Mouse (Mus musculus): ENCODE results near the gene Gm11172. TPM values are rescaled to one million over a fixed set of nuclear protein-coding genes. Genes with fewer than 3 reads are reported as not detected.

The Gm11172 gene
- total and polyA plus RNA-seq, 3 experiments, result not detected

DNA sequence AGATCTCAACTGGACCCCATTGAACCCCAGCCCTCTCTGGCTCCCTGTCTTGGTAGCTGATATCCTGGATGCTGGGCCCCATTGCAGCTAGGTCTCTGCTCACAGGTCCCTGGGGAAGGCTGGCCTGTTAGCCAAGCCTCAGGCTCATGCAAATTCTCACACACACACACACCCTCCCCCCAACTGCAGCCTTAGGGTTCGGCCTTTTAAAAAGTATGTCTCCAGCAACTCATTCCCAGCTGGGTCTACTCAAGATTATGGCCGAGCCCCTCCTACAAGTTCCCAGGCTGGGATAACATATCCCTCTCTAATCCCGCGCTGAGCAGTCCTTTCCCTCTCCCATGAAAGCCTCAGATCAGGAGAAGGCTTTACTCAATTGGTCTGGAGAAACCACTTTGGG, 8.7 kb downstream of the Gm11172 start:
- Histone ChIP-seq H3K36me3 (replicated peaks) (no peaks in the 10 kb centered on the region), H3K27me3 (ENCODE audit: insufficient read depth, low read length) (peaks cover 57% of the 10 kb centered on the region), H3K9me3 (replicated peaks) (no peaks in the 10 kb centered on the region), H3K4me1 (ENCODE audit: insufficient read depth, low read depth, low read length) (no peaks in the 10 kb centered on the region), H3K4me3 (ENCODE audit: low read depth, low read length) (no peak overlapping the region)
- TF ChIP-seq TAL1 (conservative IDR thresholded peaks at IDR 0.05; ENCODE audit: low read depth, low read length) (no peak), GATA2 (IDR thresholded peaks at IDR 0.05; ENCODE audit: borderline replicate concordance, low read depth, low read length) (no peak), CTCF (IDR thresholded peaks at IDR 0.05; ENCODE audit: low read depth, low read length) (no peak), POLR2AphosphoS5 (IDR thresholded peaks at IDR 0.05; ENCODE audit: insufficient replicate concordance, low read depth, low read length) (no peak), GATA1 (IDR thresholded peaks at IDR 0.05; ENCODE audit: borderline replicate concordance, low read length) (no peak)
- ATAC-seq (ENCODE audit: extremely low read depth, insufficient number of reproducible peaks, low FRiP score, poor library complexity, severe bottlenecking) (no peak), DNase-seq (ENCODE audit: low spot score) (no peak)

DNA sequence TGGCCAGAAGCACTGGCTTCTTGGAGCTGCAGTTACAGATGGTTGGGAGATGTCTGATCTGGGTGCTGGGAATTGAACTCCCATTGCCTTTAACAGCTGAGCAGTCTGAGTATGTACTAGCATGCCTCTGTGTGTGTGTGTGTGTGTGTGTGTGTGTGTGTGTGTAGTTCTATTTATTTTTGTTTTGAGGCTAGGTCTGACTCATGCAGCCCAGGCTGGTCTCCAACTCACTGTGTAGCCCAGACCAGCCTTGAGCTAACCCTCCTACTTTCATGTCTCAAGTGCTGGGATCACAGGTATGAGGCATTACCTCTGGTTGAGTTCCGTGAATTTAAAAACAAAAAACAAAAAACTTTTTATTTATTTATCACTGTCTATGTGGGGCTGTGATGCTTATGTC, 11.8 kb downstream of the Gm11172 start:
- Histone ChIP-seq H3K4me3 (ENCODE audit: low read depth, low read length) (no peak overlapping the region), H3K4me1 (ENCODE audit: insufficient read depth, low read depth, low read length) (no peaks in the 10 kb centered on the region), H3K9me3 (replicated peaks) (no peaks in the 10 kb centered on the region), H3K36me3 (replicated peaks) (no peaks in the 10 kb centered on the region), H3K27me3 (ENCODE audit: insufficient read depth, low read length) (peaks cover 49% of the 10 kb centered on the region)
- TF ChIP-seq GATA1 (IDR thresholded peaks at IDR 0.05; ENCODE audit: borderline replicate concordance, low read length) (no peak), TAL1 (conservative IDR thresholded peaks at IDR 0.05; ENCODE audit: low read depth, low read length) (no peak), GATA2 (IDR thresholded peaks at IDR 0.05; ENCODE audit: borderline replicate concordance, low read depth, low read length) (no peak), CTCF (IDR thresholded peaks at IDR 0.05; ENCODE audit: low read depth, low read length) (no peak), POLR2AphosphoS5 (IDR thresholded peaks at IDR 0.05; ENCODE audit: insufficient replicate concordance, low read depth, low read length) (no peak)
- DNase-seq (ENCODE audit: low spot score), result no peak
- no peak for ATAC-seq (ENCODE audit: extremely low read depth, insufficient number of reproducible peaks, low FRiP score, poor library complexity, severe bottlenecking)

DNA sequence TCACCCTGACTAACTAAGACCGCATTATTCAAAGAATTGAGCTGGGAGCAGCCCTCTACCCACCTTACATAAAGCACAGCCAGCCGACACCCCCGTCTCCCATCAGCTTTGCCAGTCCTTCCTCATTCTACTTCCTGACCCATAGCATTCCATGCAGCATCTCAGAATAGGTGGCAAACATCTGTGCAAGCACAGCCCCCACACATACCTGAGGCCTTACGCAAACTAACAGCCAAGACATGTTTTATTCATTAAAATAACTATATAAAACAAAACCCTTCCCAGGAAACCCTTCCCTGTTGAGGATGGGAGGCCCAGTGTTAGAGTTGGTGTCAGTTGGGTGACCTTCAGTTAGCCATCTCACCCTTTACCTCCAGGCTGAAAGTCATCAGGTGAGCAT, 13.1 kb downstream of the Gm11172 start:
- Histone ChIP-seq H3K4me1 (ENCODE audit: insufficient read depth, low read depth, low read length) (no peaks in the 10 kb centered on the region), H3K27me3 (ENCODE audit: insufficient read depth, low read length) (peaks cover 37% of the 10 kb centered on the region), H3K9me3 (replicated peaks) (no peaks in the 10 kb centered on the region), H3K4me3 (ENCODE audit: low read depth, low read length) (no peak overlapping the region), H3K36me3 (replicated peaks) (no peaks in the 10 kb centered on the region)
- no peak for TF ChIP-seq GATA2 (IDR thresholded peaks at IDR 0.05; ENCODE audit: borderline replicate concordance, low read depth, low read length)
- TF ChIP-seq CTCF (IDR thresholded peaks at IDR 0.05; ENCODE audit: low read depth, low read length), result no peak
- no peak for TF ChIP-seq POLR2AphosphoS5 (IDR thresholded peaks at IDR 0.05; ENCODE audit: insufficient replicate concordance, low read depth, low read length)
- no peak for TF ChIP-seq TAL1 (conservative IDR thresholded peaks at IDR 0.05; ENCODE audit: low read depth, low read length)
- no peak for TF ChIP-seq GATA1 (IDR thresholded peaks at IDR 0.05; ENCODE audit: borderline replicate concordance, low read length)
- DNase-seq (ENCODE audit: low spot score) (no peak), ATAC-seq (ENCODE audit: extremely low read depth, insufficient number of reproducible peaks, low FRiP score, poor library complexity, severe bottlenecking) (no peak)

DNA sequence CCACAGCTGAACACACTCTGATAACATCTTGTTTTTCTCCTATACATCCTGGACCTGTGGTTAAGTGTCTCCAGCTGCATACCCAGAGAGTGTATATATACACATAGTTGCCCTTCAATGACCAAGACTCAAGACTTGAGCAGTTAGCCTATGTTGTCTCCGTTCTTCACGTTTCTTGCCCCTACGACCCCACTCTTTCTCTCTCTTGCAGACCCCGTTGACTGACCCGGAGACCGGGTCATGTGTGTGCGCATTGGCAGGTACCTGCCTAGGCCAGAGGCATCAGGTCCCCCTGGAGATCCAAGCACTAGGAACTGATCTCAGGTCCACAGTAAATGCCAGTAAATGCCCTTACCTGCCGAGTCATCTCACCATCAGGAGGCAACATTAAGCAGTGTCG, 14.6 kb downstream of the Gm11172 start:
- TF ChIP-seq TAL1 (conservative IDR thresholded peaks at IDR 0.05; ENCODE audit: low read depth, low read length), result no peak
- no peak for TF ChIP-seq POLR2AphosphoS5 (IDR thresholded peaks at IDR 0.05; ENCODE audit: insufficient replicate concordance, low read depth, low read length)
- no peak for TF ChIP-seq GATA1 (IDR thresholded peaks at IDR 0.05; ENCODE audit: borderline replicate concordance, low read length)
- TF ChIP-seq CTCF (IDR thresholded peaks at IDR 0.05; ENCODE audit: low read depth, low read length), result no peak
- TF ChIP-seq GATA2 (IDR thresholded peaks at IDR 0.05; ENCODE audit: borderline replicate concordance, low read depth, low read length), result no peak
- H3K36me3 ChIP-seq (replicated peaks), result no peaks in the 10 kb centered on the region
- H3K4me3 ChIP-seq (ENCODE audit: low read depth, low read length), result no peak overlapping the region
- H3K4me1 ChIP-seq (ENCODE audit: insufficient read depth, low read depth, low read length), result peaks cover 3% of the 10 kb centered on the region; the same call in 1 of the 2 replicates
- H3K9me3 ChIP-seq (replicated peaks), result 0 out of 2 replicates have a peak, but pooled peaks cover 2% of the 10 kb centered on the region
- ATAC-seq (ENCODE audit: extremely low read depth, insufficient number of reproducible peaks, low FRiP score, poor library complexity, severe bottlenecking) (no peak), DNase-seq (ENCODE audit: low spot score) (no peak)
- peaks cover 26% of the 10 kb centered on the region for H3K27me3 ChIP-seq (ENCODE audit: insufficient read depth, low read length)

DNA sequence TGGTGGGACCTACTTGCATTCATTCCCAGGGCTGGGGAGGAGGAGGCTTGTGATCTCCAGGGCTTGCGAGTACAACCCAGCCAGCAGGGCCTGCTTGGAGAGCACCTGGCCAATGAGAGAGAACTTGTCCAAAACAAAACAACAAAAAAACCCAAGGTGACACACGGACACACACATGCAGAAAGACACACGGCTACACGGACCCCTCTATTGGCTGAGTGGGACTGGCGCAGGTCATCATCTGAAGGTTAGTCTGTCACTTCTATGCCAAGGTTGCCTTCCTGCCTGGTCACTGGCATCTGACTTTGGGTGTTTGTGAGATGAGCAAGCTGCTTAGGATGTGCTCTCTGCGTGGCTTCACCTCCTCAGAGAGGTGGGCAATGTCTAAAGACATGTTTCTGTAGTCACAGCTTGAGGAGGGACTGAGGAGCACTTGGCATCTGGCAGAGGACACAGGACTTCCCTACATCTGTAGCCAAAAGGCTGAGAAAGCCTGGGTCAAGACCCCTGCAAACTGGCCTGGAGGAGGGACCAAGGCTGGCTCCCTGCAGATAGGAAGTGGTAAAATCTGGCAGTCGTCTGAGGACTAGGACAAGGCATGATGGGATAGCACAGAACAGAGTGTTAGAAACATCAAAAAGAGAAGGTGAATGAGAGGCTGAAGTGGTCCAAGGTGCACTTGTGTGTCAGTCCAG, 15.2 kb downstream of the Gm11172 start:
- H3K4me3 ChIP-seq (ENCODE audit: low read depth, low read length), result no peak overlapping the region
- 0 out of 2 replicates have a peak, but pooled peaks cover 2% of the 10 kb centered on the region for H3K9me3 ChIP-seq (replicated peaks)
- DNase-seq (ENCODE audit: low spot score) (no peak), ATAC-seq (ENCODE audit: extremely low read depth, insufficient number of reproducible peaks, low FRiP score, poor library complexity, severe bottlenecking) (no peak)
- peaks cover 25% of the 10 kb centered on the region for H3K27me3 ChIP-seq (ENCODE audit: insufficient read depth, low read length)
- TF ChIP-seq CTCF (IDR thresholded peaks at IDR 0.05; ENCODE audit: low read depth, low read length) (no peak), POLR2AphosphoS5 (IDR thresholded peaks at IDR 0.05; ENCODE audit: insufficient replicate concordance, low read depth, low read length) (no peak), GATA1 (IDR thresholded peaks at IDR 0.05; ENCODE audit: borderline replicate concordance, low read length) (no peak), GATA2 (IDR thresholded peaks at IDR 0.05; ENCODE audit: borderline replicate concordance, low read depth, low read length) (no peak), TAL1 (conservative IDR thresholded peaks at IDR 0.05; ENCODE audit: low read depth, low read length) (no peak)
- peaks cover 3% of the 10 kb centered on the region; the same call in 1 of the 2 replicates for H3K4me1 ChIP-seq (ENCODE audit: insufficient read depth, low read depth, low read length)
- H3K36me3 ChIP-seq (replicated peaks), result no peaks in the 10 kb centered on the region

DNA sequence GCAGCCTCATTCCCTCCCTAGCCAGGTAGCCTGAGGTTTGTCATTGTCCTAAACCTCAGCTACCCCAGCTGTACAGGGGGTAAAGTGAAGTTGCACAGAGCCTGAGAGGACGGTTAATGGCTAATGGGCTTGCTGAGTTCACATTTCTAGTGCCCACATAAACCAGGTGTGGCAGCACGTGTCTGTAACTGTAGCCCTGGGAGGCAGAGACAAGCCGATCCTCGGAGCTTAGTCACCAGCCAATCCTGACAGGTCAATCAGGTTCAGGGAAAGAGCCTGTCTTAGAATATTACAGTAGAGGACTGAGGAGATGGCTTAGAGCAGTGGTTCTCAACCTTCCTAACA, 15.7 kb downstream of the Gm11172 start:
- ATAC-seq (ENCODE audit: extremely low read depth, insufficient number of reproducible peaks, low FRiP score, poor library complexity, severe bottlenecking) (no peak), DNase-seq (ENCODE audit: low spot score) (no peak)
- peaks cover 24% of the 10 kb centered on the region for H3K27me3 ChIP-seq (ENCODE audit: insufficient read depth, low read length)
- H3K4me3 ChIP-seq (ENCODE audit: low read depth, low read length), result no peak overlapping the region
- H3K4me1 ChIP-seq (ENCODE audit: insufficient read depth, low read depth, low read length), result peaks cover 3% of the 10 kb centered on the region; the same call in 1 of the 2 replicates
- 0 out of 2 replicates have a peak, but pooled peaks cover 2% of the 10 kb centered on the region for H3K9me3 ChIP-seq (replicated peaks)
- H3K36me3 ChIP-seq (replicated peaks), result no peaks in the 10 kb centered on the region
- no peak for TF ChIP-seq POLR2AphosphoS5 (IDR thresholded peaks at IDR 0.05; ENCODE audit: insufficient replicate concordance, low read depth, low read length)
- TF ChIP-seq TAL1 (conservative IDR thresholded peaks at IDR 0.05; ENCODE audit: low read depth, low read length), result no peak

Data from G1E (cell line).